Mouse (Mus musculus) forebrain, embryonic 16.5 days (tissue): ENCODE measurements at regions not wholly inside any gene's neighbourhood (a gene's known extent, or its start where the extent isn't known, plus 50 kb on each side); places are given as distances from the start of the nearest gene placed in this dataset.

Experiments
- ATAC-seq: fragments of 200-750 bp; cut with Nextera tagmentation; 2 replicates; pipeline ENCODE4 v1.8.0; 2017; ENCODE audit warnings: mild to moderate bottlenecking, moderate library complexity
- H3K27ac ChIP-seq: fragments of 300-500 bp; sonication (generic); 2 replicates; pipeline ENCODE4 v1.5.1; 2014; ENCODE audit warnings: low read length, control low read depth
- H3K27me3 ChIP-seq: fragments of 300-500 bp; sonication (generic); replicated peaks from 2 replicates; pipeline ENCODE4 v1.6.1; 2014; ENCODE audit warnings: low read length; ENCODE audit not compliant: control insufficient read depth, insufficient read depth
- H3K36me3 ChIP-seq: fragments of 300-500 bp; sonication (generic); 2 replicates; pipeline ENCODE4 v1.6.1; 2014; ENCODE audit not compliant: control insufficient read depth, insufficient read depth
- H3K4me1 ChIP-seq: fragments of 300-500 bp; sonication (generic); replicated peaks from 2 replicates; pipeline ENCODE4 v1.6.1; 2014; ENCODE audit warnings: low read length; ENCODE audit not compliant: control insufficient read depth, insufficient read depth
- H3K4me2 ChIP-seq: fragments of 300-500 bp; sonication (generic); 2 replicates; pipeline ENCODE4 v1.6.1; 2014; ENCODE audit warnings: mild to moderate bottlenecking, low read length, control low read depth
- H3K4me3 ChIP-seq: fragments of 300-500 bp; sonication (generic); replicated peaks from 2 replicates; pipeline ENCODE4 v1.5.1; 2014; ENCODE audit warnings: mild to moderate bottlenecking, low read length, control low read depth
- H3K9ac ChIP-seq: fragments of 300-500 bp; sonication (generic); replicated peaks from 2 replicates; pipeline ENCODE4 v1.6.1; 2014; ENCODE audit warnings: low read depth, low read length, control low read depth
- H3K9me3 ChIP-seq: fragments of 300-500 bp; sonication (generic); 2 replicates; pipeline ENCODE4 v1.6.1; 2016; ENCODE audit warnings: low read length; ENCODE audit not compliant: control insufficient read depth
- WGBS: fragments of 180-500 bp; shearing (Covaris S2); extraction: QIAGEN DNeasy Blood & Tissue Kit; methylation state at CpG from one replicate; pipeline ENCODE4 v1.1.7; 2014; 5-methylcytosine and 5-hydroxymethylcytosine counted together

DNA sequence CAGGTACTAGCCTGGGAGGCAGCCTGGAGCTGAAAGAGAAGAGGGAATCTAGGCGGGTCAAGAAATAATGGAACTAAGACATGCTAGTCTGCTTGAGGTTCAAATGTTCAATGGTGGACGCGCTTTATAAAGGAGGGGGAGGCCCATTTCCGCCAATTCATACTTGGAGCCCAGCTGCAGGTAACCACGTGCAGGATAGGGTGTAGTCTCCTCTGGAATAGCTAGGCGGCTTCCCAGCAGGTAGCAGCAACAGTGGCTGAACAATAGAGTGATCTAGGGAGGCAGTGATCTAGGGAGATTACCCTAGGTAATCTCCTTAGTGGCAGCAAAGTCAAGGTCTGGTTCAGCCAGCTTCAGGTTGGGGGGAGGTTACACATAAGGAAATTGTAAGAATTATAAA is 134.6 kb downstream of the Sh2d4b start:
- no peak for ATAC-seq
- H3K9ac ChIP-seq, result no peak overlapping the region
- no peaks in the 10 kb centered on the region for H3K4me1 ChIP-seq
- no peaks in the 10 kb centered on the region for H3K36me3 ChIP-seq
- H3K4me3 ChIP-seq, result no peak overlapping the region
- no peak overlapping the region for H3K27ac ChIP-seq
- H3K9me3 ChIP-seq, result no peaks in the 10 kb centered on the region
- H3K27me3 ChIP-seq, result no peaks in the 10 kb centered on the region
- 48% methylated on average over 6 of the region's 6 CpGs for WGBS
- no peak overlapping the region for H3K4me2 ChIP-seq

DNA sequence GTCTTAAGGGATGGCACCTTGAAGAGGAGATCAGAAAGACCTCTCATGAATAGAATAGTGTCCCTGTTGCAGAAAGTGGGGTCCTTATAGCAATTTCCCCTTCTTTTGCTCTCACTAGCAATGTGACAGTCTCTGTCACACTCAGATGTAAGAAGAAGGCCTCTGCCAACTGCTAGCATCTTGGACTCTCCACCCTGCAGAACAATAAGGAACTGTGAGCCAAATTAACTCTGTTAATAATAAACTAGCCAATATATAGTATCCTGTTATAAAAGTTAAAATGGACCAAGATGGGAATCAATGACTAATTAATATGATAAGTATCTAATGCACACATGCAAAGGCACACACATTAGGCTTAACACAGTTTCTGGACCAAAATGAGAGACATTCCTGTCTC is 152.5 kb downstream of the Sh2d4b start:
- Histone ChIP-seq H3K9ac (no peak overlapping the region), H3K36me3 (no peaks in the 10 kb centered on the region), H3K4me1 (no peaks in the 10 kb centered on the region), H3K9me3 (no peaks in the 10 kb centered on the region), H3K4me2 (no peak overlapping the region), H3K27me3 (no peaks in the 10 kb centered on the region), H3K4me3 (no peak overlapping the region), H3K27ac (no peak overlapping the region)
- ATAC-seq, result no peak

DNA sequence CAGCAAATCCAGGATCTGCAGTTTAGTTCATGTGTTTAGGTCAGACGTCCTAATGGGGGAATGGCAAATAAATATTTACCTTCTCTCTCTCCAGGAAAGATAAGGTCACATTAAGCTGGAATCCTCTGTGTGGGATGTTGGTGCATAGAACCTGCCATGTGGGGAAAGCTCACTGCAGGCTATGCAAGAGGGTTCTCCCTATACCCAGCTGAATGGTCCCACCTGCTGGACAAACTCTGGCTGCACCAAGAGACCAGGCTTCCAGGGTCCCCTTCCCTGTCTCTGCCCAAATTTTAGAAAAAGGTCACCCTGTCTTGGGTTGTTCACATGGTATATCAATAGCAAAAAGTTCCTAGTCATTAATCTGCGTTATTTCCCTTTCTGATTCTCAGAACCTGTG is 161.2 kb downstream of the Sh2d4b start:
- Histone ChIP-seq H3K9me3 (no peaks in the 10 kb centered on the region), H3K4me1 (no peaks in the 10 kb centered on the region), H3K9ac (no peak overlapping the region), H3K4me2 (no peak overlapping the region), H3K27ac (no peak overlapping the region), H3K27me3 (no peaks in the 10 kb centered on the region), H3K36me3 (no peaks in the 10 kb centered on the region), H3K4me3 (no peak overlapping the region)
- ATAC-seq, result no peak
- WGBS, result 84% methylated on average over 2 of the region's 2 CpGs

DNA sequence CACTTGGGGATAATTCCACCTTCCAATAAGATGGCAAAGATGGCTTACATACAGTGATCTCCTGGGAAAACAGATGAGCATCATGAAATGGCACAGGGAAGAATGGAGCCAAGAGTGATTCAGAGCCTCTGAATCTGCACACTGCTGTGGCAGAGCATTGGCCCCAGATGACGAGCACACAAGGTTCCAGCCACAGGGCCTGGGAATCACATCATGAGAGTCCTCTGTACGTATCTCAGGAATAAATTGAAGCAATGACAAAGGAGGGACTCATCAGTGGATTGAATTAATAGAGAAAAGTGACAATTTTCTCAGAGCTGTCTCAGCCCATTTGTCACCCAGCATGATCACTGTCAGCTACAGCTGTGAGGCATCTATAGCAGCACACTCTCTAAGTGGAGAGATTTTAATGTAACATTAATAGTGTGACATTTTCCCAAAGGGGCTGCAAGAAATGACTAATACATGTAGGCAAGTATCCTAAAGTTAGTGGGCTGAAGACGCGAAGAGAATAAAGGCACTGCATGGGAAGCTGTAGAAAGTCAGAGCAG is 184.0 kb downstream of the Sh2d4b start:
- H3K9ac ChIP-seq, result no peak overlapping the region
- WGBS, result 74% methylated on average over 4 of the region's 4 CpGs
- H3K36me3 ChIP-seq, result no peaks in the 10 kb centered on the region
- no peak overlapping the region for H3K4me3 ChIP-seq
- no peak overlapping the region for H3K4me2 ChIP-seq
- no peaks in the 10 kb centered on the region for H3K27me3 ChIP-seq
- no peaks in the 10 kb centered on the region for H3K4me1 ChIP-seq
- H3K9me3 ChIP-seq, result no peaks in the 10 kb centered on the region
- ATAC-seq, result no peak; the same call in 1 of the 2 replicates
- no peak overlapping the region for H3K27ac ChIP-seq

DNA sequence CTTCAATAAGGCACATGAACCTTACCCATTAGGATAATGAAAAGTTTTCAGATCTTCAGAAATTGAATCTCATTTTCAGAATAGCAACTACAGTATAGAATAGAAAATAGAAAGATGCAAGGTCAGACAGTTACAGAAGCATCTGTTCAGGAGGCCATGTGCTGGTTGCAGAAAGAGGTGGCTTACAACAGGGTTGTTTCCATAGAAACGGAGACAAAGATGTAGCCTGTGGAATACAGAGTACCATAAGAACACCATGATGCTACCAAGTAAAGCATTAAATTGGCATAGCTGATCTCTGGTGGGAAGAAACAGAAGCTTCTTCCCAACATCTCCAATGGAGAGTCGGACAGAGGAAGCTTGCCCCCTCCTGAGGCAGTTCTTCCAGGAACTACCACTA is 185.6 kb downstream of the Sh2d4b start:
- H3K36me3 ChIP-seq, result no peaks in the 10 kb centered on the region
- no peaks in the 10 kb centered on the region for H3K27me3 ChIP-seq
- no peak overlapping the region for H3K4me2 ChIP-seq
- WGBS, result 88% methylated on average over 2 of the region's 2 CpGs
- no peak overlapping the region for H3K27ac ChIP-seq
- no peak overlapping the region for H3K4me3 ChIP-seq
- no peak overlapping the region for H3K9ac ChIP-seq
- H3K4me1 ChIP-seq, result no peaks in the 10 kb centered on the region
- ATAC-seq, result no peak
- H3K9me3 ChIP-seq, result no peaks in the 10 kb centered on the region

DNA sequence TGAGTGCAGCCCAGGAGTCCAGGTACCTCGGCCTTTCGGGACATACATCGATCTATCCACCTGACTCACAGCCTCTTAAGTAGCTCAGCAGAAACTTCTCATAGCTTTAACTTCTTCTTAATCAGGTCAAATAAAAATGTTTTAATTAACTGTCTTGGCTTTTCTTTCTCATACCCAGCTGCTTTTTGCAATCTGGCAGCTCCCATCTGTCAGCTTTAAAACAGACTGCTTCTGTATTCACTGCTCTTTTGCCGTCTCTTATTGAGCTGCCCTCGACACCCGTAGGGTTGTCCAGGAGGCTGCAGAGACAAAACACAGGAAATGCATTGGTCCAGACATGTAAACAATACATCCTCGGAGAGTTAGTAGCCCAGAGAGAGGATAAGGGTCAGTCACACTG is 189.6 kb downstream of the Sh2d4b start:
- ATAC-seq, result peak; percentile 49
- Histone ChIP-seq H3K9ac (no peak overlapping the region), H3K9me3 (no peaks in the 10 kb centered on the region), H3K36me3 (no peaks in the 10 kb centered on the region), H3K4me3 (no peak overlapping the region), H3K4me1 (no peaks in the 10 kb centered on the region), H3K27ac (no peak overlapping the region), H3K4me2 (no peak overlapping the region), H3K27me3 (no peaks in the 10 kb centered on the region)
- 46% methylated on average over 7 of the region's 7 CpGs for WGBS

DNA sequence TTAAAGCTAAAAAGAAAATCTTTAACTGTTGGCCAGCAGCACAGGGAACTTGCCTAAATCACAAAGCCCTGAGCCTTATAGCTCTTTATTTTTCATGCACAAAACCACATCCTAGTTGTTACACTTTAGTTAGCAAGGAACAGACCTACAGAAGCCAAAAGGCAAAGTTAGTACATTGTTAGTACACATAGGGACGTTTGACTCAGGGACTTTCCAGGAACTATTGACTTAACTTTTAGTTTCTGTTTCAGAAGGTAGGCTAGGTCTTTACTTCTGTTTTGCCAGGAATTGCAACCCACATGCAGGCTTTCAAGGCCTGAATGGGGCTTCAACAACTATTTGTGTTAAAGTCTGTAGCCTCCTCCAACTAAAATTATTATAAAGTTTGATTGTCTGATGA is 211.4 kb downstream of the Sh2d4b start:
- H3K4me3 ChIP-seq, result no peak overlapping the region
- no peak for ATAC-seq
- H3K4me1 ChIP-seq, result no peaks in the 10 kb centered on the region
- no peak overlapping the region for H3K9ac ChIP-seq
- H3K9me3 ChIP-seq, result no peaks in the 10 kb centered on the region
- H3K27ac ChIP-seq, result no peak overlapping the region
- no peaks in the 10 kb centered on the region for H3K27me3 ChIP-seq
- no peaks in the 10 kb centered on the region for H3K36me3 ChIP-seq
- 77% methylated on average over 1 of the region's 1 CpGs for WGBS
- no peak overlapping the region for H3K4me2 ChIP-seq

DNA sequence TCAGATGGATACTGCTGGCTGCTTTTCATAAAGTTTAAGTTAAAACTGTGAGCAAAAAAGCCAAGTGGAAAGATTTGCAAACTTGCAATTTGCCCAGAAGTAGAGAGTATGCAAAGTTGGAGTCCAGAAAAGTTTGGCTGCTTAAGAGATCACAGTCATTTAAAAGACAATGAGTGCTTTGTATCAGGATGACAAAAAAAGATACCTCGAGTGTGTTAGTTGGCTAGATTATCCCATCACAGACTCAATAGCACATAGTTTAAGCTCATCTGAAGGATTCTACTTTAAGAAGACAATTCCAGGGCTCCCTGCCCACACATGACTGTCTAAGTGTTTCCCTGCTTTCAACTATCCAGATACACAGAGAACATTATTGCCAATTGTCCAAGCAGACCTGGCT is 239.5 kb downstream of the Sh2d4b start:
- Histone ChIP-seq H3K27me3 (no peaks in the 10 kb centered on the region), H3K4me1 (no peaks in the 10 kb centered on the region), H3K27ac (no peak overlapping the region), H3K9me3 (no peaks in the 10 kb centered on the region), H3K9ac (no peak overlapping the region), H3K4me3 (no peak overlapping the region), H3K4me2 (no peak overlapping the region), H3K36me3 (no peaks in the 10 kb centered on the region)
- WGBS, result 26% methylated on average over 1 of the region's 1 CpGs
- ATAC-seq, result no peak
